Mouse (Mus musculus) ES-E14 (cell line): ENCODE data around the gene Tmem209.

Experiments
- CHD2 ChIP-seq: IDR thresholded peaks from 2 replicates; pipeline ENCODE4 v1.6.1; 2014; ENCODE audit warnings: mild to moderate bottlenecking, low read depth, low read length, inconsistent platforms
- HCFC1 ChIP-seq: IDR thresholded peaks from 2 replicates; pipeline ENCODE4 v1.6.1; 2012; ENCODE audit warnings: low read length, inconsistent platforms, borderline replicate concordance; ENCODE audit not compliant: insufficient read depth
- MAFK ChIP-seq: IDR thresholded peaks from 2 replicates; pipeline ENCODE4 v1.6.1; 2014; ENCODE audit warnings: mild to moderate bottlenecking, low read depth, low read length, inconsistent platforms; ENCODE audit not compliant: insufficient read depth
- ZNF384 ChIP-seq: IDR thresholded peaks from 2 replicates; pipeline ENCODE4 v1.6.1; 2012; ENCODE audit warnings: low read depth, low read length, inconsistent platforms

- no peak for TF ChIP-seq MAFK
- no peak for TF ChIP-seq ZNF384
- no peak for TF ChIP-seq CHD2
- TF ChIP-seq HCFC1 = no peak
These were observed 23.1 kb downstream of the Tmem209 start for GRCm38 (mm10) chr6:30486504-30486903.
